Mouse (Mus musculus) MEL (cell line): Measurements from ENCODE around the gene Faf1.

Source experiments
- CTCF ChIP-seq, 3 experiments: IDR thresholded peaks in 2 of 3; conservative IDR thresholded peaks in 1 of 3; 2 replicates each; pipeline ENCODE4 v1.5.1; 2011 to 2012; ENCODE audit warnings: low read length in 3 of 3, low read depth in 2 of 3, mild to moderate bottlenecking in 2 of 3, improper control_type of control experiment in 1 of 3, inconsistent platforms in 1 of 3, mixed read lengths in 1 of 3, moderate library complexity in 1 of 3; ENCODE audit not compliant: control insufficient read depth in 1 of 3, insufficient read depth in 1 of 3, poor library complexity in 1 of 3, severe bottlenecking in 1 of 3
- GABPA ChIP-seq: IDR thresholded peaks from 2 replicates; pipeline ENCODE4 v1.6.1; 2012; ENCODE audit warnings: low read depth, mild to moderate bottlenecking, inconsistent platforms, low read length, improper control_type of control experiment, moderate library complexity
- MAX ChIP-seq: IDR thresholded peaks from 2 replicates; pipeline ENCODE4 v1.6.1; 2011; ENCODE audit warnings: low read length, improper control_type of control experiment
- NELFE ChIP-seq: IDR thresholded peaks from 2 replicates; pipeline ENCODE4 v1.6.1; 2011; ENCODE audit warnings: low read depth, low read length, improper control_type of control experiment
- NRF1 ChIP-seq: IDR thresholded peaks from 2 replicates; pipeline ENCODE4 v1.6.1; 2014; ENCODE audit warnings: low read depth, mild to moderate bottlenecking, inconsistent platforms, low read length, improper control_type of control experiment, moderate library complexity; ENCODE audit not compliant: poor library complexity, insufficient read depth, severe bottlenecking
- POLR2A ChIP-seq, 2 experiments: IDR thresholded peaks; 2 replicates each; pipeline ENCODE4 v1.6.1; 2011 to 2012; ENCODE audit warnings: low read length in 2 of 2, mild to moderate bottlenecking in 2 of 2, control low read depth in 1 of 2, improper control_type of control experiment in 1 of 2, low read depth in 1 of 2, moderate library complexity in 1 of 2; ENCODE audit not compliant: control insufficient read depth in 1 of 2, insufficient read depth in 1 of 2, poor library complexity in 1 of 2
- SIN3A ChIP-seq: IDR thresholded peaks from 2 replicates; pipeline ENCODE4 v1.6.1; 2012; ENCODE audit warnings: low read length, improper control_type of control experiment, inconsistent platforms
- SMC3 ChIP-seq: IDR thresholded peaks from 2 replicates; pipeline ENCODE4 v1.6.1; 2011; ENCODE audit warnings: low read depth, low read length, improper control_type of control experiment
- TAL1 ChIP-seq: IDR thresholded peaks from 2 replicates; pipeline ENCODE4 v1.6.1; 2012; ENCODE audit warnings: mild to moderate bottlenecking, inconsistent platforms, low read length, moderate library complexity, mixed read lengths

DNA sequence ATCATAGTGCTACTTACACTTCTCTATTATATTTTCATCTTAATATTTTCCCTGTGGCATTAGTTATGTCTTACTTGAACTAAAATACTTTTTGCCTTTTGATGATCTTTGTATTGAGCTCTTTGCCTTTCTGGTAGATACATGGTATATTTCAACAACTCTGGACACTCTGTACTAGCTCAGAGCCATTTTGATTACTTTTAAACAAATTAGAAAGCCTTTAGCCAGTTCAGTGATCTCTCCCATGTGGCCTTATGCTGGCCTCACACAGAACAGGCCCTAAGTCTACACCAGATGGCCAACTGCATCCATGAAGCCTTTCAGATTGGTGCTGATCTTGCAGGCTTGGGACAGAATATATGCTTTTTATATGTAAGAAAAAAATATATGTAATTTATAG lies 23.1 kb upstream of the Faf1 start:
- no peak for TF ChIP-seq CTCF (IDR thresholded peaks at IDR 0.05 in 2 of 3, conservative IDR thresholded peaks at IDR 0.05 in 1 of 3; ENCODE audit: control insufficient read depth in 1 of 3, insufficient read depth in 1 of 3, low read depth in 2 of 3, low read length in 3 of 3, poor library complexity in 1 of 3, severe bottlenecking in 1 of 3)
- no peak for TF ChIP-seq TAL1
- no peak for TF ChIP-seq POLR2A (IDR thresholded peaks at IDR 0.05; ENCODE audit: control insufficient read depth in 1 of 2, insufficient read depth in 1 of 2, low read depth in 1 of 2, low read length in 2 of 2, poor library complexity in 1 of 2)
- TF ChIP-seq NELFE, result no peak
- no peak for TF ChIP-seq NRF1
- no peak for TF ChIP-seq GABPA
- TF ChIP-seq SIN3A, result no peak
- no peak for TF ChIP-seq SMC3
- no peak for TF ChIP-seq MAX
